Mouse (Mus musculus) lung, postnatal 14 days (tissue): Measurements from ENCODE around the gene Cntfr.

Experiments used
- DNase-seq: peaks from one replicate; pipeline ENCODE4 v3.0.0; 2021

The Cntfr gene

DNA sequence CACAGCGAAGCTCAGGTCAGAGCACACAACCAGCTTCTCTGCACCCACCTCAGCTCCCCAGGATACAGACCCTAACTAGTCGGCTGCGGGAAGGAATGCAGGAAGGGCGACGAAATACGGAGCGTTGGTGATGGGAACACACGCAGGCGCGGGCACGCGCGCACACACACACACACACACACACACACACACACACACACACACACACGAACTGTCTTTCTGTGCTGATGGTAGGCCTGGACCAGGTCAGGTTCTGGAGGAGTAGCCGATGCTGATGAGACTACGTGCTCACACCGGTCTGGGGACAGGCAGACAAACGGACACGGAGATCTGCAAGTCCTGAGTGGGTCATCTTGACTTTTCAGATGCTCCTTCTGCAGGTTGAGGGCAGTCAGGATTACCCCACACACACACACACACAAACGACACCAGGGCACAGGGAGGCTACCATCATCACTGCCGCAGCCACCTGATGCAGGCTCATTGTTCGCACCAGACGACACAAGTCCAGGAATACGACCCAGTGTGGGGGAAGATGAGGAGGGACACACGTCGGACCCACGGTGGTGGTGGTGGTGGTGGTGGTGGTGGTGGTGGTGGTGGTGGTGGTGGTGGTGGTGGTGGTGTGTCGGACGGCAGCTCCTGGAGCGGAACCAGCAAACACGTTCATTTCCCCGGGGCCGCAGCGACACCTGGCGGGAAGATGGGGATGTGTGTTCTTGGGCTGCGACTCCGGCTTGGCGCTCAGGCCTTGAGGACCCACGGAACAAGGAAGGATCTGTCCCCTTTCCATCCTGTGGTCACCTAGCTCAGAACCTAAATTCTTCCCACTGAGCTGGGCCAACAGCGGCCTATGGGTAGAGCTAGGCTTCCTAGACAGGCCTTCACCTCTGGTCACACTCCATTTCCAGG is at the start of gene Cntfr:
Gene Cntfr, minus strand, starts transcription at position 160 of the 912 bp plus-strand sequence.
- peak; percentile 86 for DNase-seq

DNA sequence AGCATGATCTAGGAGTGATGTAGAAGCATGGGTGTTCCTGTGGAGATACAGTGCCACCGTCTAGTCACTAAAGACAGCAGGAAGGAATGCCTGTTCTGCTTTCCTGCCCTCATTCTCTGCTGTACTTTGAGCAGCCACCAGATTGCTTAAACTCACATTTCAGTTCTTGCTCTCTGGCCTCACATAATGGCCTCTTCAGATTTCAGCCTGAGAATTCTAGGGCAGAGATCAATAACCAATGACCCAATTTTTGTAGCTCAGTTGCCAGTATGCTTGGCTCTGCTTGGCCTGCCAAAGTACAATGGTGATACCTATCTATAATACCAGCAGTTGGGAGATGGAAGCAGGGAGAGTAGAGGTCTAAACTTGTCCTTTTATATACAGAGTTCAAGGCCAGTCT is 48.1 kb upstream of the Cntfr start:
- no peak for DNase-seq

DNA sequence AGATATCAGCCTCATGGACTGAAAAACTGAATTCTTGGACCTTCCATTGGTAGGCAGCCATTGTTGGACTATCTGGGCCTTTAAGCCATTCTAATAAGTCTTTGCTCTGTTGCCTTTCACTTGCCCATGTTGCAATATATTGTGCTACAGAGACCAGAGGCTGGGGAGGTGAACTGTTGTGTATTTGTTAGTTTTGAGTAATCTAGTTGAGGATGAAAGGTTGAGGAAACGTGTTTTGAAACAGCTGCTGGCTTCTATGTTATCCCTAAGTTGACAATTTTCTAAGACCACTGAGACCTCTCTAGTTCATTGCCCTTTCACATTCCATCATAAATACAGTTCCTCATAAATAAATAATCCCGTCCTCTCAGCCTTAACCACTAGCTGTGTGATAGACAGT is 47.2 kb upstream of the Cntfr start:
- DNase-seq = no peak

DNA sequence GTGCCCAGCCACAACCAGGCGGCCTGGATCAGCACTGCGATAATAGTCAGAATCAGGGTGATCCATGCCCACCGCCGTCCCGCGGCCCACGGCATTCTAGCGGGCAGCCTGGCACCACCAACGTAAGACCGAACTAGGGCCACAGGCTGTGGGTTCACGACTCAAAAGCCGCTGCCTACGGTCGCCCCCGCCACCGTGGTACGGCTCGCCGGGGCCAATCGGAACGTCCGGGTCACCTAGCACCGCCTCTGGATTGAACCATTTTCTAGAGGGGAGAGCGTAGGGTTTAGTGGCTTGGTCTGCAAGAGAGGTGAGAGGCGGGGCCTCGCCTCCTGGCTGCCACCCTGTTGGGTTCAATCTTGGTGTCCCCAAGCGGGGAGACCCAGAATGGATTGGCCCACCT is 44.3 kb upstream of the Cntfr start:
- peak; percentile 91 for DNase-seq

DNA sequence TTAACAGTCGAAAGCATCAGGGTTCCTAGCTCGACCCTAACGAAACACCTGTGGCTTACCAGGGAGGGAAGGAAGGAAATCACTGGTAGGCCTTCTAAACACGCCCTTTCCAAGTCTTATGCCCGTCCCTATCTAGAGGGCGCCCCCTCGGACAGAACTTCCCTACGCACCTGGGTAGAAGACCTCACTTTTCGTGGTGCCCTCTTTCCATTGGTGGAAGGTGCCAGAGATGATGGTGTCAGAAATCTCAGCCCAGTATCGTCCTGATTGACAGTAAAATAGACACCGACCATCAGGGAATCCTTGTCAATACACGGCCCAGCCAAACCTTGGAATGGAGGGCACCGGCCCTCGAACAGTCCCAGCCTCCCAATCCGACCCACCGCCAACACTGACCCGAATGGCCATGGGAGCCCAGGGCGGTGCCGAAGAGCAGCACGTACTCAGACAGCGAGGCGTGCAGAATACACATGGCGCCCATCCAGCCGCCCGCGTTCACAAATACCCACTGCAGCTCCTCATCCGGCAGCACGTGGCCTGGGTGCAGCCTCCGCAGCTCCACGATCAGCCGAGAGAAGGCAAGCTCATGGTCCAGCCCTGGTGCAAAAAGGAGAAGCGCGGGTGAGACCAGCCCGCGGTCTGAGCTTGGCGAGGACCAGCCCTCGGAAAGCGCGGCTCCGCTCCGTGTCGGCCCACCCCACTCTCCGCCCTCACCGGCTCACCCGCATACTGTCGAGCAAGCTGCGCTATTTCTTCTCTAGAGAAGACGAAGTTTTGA is 43.7 kb upstream of the Cntfr start:
- DNase-seq = peak; percentile 62

DNA sequence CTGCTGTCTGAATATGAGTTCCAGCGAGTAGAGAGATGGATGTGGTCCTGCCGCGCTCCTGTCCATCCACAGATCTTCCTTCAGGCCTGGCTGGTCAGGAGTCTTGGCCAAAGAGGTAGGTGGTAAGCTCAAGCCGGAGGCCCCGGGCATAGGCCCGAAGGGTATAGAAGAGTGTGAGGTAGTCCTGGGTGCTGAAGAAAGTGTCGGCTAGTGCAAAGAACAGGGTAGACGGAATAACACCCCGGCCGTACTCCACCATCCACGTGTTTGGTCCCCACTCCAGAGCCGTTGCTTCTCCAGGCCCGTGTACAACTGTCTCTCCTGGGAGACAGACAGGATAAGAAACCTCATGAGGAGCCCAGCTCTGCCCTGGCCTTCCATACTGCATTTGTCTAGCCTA is 42.4 kb upstream of the Cntfr start:
- DNase-seq = no peak

DNA sequence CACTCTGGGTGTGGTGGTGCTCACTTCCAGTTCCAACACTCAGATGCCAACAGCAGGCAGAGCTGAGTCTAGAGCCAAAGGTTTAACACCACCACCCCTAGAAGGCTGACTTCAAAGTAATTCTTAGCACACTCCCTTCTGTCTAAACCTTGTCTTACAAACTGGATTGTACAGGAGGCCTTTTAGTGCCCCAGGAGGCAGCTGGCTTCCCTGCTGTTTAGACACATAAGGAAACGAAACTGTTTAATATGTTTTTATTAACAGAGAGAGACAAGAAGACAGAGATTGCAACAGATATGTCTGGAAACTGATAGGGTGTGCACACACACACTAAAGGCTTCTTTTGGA is 41.3 kb upstream of the Cntfr start:
- DNase-seq = no peak

DNA sequence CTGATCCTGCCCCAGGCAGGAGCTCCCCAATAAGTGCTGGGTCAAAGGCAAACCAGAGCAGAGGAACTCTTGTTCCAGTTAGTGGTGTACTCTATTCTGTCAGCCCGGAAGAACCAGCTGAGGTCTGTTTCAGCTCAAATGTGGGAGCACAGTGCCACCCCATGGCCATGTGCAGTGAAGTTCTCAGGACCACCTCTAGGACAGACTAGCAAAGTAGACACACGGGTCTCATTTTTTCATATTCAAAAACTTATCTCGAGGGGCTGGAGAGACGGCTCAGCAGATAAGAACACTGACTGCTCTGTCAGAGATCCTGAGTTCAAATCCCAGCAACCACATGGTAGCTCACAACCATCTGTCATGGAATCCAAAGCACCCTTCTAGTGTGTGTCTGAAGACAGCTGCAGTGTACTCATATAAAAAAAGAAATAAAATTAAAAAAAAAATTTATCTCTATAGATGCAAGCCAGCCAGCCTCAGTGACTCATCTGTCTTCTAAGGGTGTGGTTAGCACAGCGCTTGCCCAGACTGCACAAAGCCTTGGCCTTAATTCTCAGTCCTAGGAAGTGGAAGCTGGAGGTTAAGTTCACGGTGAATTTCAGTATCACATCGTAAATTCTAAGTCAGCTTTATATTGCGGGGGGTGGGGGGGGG is 40.8 kb upstream of the Cntfr start:
- DNase-seq = peak; percentile 72

DNA sequence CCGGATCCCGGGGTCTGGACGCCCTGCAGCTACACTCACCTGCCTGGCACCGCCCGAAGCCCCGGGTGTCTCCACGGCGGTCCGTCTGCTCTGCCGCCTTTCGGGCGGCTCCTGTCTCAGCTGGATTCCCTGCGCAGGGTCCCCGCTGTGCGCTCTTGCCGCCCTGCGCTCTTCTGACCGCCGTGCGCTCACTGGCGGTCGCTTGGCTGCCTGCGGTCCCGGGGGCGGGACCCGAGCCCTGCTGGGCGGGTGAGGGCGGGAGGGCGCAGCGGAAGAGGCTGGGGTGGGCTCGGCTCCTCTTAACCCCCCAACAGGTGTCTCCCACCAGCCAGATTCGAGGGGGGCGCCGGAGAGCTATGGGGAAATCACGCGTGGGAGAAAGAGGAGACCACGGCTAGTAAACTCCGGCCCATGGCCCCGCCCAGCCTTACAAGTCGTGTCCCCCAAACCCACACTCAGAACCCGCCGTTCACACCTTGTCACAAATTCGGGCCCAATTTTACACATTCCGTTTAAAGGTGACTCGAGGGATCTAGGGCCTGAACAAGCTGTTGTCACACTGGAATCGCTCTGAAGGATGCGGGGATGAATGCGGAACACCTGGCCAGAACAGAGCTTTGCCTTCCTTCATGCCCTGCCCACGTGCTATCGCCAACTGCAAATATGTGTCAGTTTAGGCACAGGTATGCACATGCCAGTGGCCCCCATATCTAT is 34.3 kb upstream of the Cntfr start, which contains the start of gene Arid3c:
Gene Arid3c, minus strand, starts transcription at position 91 of the 714 bp plus-strand sequence.
- no peak for DNase-seq

DNA sequence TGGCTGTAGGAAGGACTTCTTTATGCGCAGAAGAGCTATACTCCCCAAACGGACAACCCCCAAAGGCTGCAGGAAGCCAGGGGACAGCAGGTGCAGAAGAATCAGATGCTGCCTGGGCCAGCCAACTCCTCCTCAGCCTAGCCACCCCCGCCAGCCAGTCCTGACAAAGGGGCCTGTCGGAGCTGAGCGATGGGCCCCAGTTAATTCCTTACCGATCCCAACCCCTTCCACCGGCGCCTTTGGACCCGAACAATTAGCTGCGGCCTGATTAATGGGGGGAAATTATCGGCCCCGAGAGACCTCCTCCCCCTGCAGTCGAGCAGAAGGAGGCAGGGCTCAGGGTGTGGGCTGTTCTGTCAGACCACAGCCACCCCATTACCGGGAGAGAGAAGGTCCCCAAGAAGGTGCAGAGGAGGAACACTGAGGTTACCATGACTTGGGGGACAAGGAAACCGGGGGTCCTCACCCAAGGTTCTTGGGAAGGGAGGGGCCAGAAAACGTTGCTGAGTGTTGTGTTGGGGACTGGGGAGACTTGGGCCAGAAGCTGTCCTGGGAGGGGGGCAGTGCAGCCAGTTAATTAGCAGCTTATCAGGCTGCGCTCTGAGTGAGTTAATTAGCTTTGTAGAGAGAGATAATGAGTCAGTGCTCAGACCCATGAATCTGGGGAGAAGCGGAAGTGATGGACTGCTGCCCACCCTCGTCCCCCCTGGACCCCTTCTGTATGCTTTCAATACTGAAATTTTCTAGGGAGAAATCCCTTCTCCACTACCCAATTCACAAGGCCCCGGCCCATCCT is 30.1 kb upstream of the Cntfr start:
- DNase-seq = no peak

DNA sequence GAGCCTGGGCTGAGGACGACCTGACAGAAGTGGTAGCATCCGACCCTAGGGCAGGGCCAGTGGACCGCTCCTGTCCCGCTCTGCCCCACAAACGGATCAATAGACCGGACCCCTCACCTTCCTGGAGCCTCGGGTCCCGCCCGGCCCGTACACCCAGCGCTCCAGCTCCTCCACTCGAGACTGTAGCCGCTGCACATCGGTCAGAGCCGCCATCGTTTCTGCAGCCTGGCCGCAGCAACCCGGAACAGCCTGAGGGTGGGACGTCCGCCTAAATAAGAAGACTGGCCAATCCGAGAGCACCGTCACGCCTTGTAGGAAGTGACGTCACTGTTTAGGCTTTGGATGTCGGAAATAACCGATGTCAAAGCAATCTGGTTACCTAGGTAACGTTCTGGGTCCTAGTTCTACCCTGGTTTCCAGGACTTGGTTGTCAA is 26.0 kb upstream of the Cntfr start, which contains the start of gene Dctn3:
Gene Dctn3, minus strand, starts transcription at position 253 of the 434 bp plus-strand sequence.
- DNase-seq = peak; percentile 85

DNA sequence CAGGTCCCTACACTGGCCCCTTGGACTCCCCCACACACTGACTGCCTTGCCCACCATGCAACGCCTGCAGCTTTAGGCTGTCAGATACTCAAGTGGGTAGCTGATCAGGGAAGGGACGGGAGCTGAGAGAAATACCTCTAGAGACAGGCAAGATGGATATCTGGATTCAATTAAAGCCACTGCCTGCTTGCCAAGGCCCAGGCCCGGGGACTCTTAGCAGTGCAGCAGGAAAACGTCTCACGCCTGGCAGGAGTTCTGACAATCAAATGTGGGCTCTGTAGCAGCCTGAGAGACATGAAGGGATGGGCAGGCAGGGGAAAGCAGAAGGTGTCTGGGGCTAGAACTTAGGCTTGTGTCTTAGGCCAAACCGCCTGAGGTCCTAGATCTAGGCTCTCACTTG is 19.9 kb upstream of the Cntfr start:
- DNase-seq = no peak

DNA sequence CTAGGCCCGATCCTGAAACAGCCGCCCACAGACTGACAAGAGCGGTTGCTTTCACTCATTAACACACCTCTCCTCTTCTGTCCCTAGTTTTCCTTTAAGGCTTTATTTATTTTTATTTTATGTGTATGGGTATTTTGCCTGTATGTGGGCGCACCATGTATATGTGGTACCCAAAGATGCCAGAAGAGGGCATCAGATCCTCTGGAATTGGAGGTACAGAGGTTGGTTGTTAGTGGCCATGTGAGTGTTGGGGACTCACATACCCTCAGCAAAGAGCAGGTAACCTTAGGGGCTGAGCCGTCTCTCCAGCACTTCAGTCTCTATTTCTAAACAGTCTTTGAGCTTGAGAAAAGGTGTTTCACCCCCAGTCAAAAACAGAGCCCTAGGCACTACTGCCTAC is 18.7 kb upstream of the Cntfr start:
- DNase-seq = peak; percentile 59

DNA sequence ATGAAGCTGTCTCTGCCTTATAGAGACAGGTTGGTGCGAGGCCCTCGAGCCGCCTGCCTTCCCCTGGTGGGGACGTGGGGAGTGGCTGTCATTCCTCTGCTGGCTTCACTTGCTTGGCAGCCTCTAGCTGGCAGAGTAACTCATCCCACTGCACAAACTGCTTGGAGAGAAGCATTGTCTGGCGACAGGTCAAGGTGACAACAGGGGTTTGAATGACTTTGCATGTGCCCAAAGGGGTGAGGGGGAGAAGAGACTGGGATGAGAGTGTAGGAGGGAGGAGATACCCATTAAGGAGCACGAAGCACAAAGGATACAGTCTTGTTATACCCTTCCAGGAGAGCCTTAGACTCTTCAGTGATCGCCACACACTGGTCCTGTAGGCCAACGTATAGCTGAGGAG is 18.2 kb upstream of the Cntfr start:
- DNase-seq = no peak

DNA sequence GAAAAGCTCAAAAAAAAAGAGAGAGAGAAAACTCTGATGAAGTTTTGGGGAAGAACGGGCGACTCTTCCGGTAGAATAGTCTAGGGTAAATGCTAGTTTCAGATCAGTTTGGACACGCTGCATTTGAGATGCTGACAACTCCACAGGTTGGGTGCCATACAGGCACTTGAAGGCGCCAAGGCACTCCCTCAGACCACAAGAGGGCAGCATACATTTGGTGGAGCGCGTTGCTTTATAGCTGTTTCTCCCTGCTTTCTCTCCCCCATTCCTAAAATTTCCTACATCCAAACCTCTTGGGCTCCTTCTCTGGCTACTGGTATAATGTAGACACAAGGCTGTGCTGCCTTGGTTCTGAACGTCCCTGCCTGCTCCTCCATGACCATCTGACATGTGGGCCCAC is 17.4 kb upstream of the Cntfr start:
- peak; percentile 76 for DNase-seq

DNA sequence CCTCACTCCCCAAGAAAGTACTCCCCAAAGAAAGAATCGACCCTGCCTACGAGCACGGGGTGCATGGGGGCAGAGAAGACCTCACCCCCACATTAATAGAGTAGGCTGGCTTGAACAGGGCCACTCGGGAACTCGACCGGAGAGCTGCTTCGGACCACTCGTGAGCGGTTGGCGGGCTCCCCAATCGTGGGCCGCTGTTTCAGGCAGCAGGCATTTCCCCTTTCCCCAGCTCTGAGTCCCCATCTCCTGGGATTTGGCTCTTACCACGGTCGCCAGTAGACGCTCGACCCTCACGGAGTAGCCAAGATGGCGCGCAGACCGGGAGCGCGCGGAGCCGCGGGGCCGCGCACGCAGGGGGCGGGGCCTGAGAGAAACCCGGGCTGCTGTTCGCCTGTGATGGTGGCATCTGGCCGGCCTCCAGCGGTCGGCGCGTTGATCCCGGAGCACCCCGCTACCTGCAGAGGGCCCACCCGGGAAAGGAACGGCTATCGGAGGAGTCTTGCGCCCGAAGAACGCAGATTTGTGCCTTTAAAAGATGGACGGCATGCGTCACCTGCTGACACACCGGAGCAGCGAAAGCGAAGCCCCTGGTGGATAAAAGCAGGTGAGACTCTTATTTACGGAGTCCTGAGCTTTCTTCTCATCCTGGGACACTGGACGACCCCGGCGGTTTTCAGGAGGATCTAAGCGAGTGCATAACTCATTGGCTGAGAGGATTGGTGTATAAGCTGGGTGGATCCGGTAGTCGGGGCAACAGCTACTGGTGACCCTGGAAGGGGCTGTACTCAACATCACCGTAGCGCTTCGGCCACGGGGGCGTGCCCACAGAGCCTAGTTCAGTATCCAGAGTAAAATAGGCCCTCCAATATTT is 16.5 kb upstream of the Cntfr start, which contains the start of gene Rpp25l:
Gene Rpp25l, minus strand, starts transcription at position 338 of the 871 bp plus-strand sequence.
- DNase-seq = peak; percentile 86

DNA sequence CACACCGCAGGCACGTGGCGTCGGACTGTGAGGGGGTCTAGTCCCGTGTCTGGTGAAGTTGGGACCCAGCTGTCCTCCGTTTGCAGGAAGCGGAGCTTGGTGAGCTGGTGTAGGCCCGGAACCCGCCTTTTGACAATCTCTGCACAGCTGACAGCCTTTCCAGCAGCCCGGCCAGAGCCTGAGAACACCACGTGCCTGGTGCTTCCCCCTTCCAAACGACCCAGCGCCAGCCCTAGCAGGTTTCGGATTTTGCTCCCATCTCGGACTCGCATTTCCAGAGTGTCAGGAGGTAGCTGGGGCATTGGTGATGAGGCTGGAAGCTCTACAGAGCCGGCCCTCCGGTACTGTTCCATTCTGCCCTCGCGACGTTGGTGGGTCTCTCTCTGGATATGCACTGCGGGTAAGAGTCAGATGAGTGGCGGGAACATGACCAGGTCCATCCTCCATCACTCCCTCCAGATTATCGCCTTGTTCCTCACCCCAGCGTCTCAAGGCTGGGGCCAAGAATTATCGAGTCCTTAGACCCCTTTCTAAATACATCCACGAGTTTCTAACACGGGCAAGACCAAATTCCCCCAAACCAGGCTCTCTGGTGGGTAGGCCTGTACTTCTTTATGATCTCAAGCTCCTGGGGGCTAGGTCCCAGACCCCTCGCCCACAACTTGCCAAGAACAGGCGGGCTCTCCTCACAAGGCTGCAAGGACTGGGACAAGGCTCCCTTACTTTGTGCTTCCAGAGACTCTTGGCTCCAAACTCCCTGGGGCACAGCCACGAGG is 15.7 kb upstream of the Cntfr start:
- DNase-seq = no peak

DNA sequence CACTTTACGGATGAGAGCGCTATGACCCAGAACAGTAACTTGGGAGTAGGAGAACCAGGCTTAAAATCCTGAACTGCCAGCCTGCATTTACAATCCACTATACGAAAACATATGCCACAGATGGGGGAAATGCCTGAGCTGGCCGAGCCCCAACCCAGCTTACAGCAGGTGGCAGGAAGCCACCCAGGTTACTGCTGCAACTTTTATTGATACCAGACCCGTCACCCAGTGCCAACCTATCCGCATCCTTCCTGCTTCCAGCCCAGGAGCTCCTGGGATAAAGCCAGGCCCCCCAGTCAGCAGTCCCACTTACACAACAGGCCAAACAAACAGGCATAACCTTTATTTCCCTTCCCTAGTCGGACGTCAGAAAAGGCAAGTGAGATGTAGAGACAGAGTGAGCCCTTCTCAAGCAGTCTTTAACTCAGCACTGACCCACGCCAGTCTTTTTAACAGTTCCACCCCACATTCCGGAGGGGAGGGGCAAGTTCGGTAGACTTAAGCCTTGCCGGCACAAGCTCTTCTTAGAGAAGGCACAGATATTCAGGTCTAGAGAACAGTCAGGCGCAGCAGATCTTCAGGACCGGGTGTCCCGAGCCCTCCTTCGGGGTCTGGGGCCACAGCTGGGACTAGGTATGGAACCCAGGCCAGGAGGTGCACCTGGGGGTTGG is 15.0 kb upstream of the Cntfr start:
- DNase-seq = no peak

DNA sequence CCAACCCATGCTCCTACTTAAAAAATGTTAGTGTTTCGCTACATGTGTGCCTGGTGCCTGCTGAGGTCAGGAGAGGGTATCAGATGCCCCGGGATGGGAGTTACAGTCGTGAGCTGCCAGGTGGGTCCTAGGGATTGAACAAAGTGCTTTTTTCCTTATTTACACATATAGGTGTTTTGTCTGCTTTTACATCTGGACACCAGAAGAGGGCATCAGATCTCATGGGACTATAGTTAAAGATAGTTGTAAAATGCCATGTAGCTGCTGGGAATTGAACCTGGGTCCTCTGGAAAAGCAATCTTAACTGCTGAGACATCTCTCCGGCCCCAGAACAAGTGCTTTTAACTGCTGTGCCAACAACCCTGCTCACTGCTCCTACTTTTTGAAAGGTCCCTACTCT is 13.3 kb upstream of the Cntfr start:
- DNase-seq = no peak
